Mouse (Mus musculus) heart, embryonic 14.5 days (tissue): ENCODE data around the gene Pigr. TPM values are rescaled to one million over a fixed set of nuclear protein-coding genes. Genes with fewer than 3 reads are reported as not detected.
A peak's percentile ranks its signal among the peaks of the same experiment; 100 is the strongest.

Source experiments
- ATAC-seq: fragments of 200-750 bp; cut with Nextera tagmentation; 2 replicates; pipeline ENCODE4 v1.8.0; 2017; ENCODE audit warnings: low read depth, moderate TSS enrichment; ENCODE audit not compliant: insufficient number of reproducible peaks, insufficient read depth, low FRiP score
- H3K27ac ChIP-seq, 2 experiments: fragments of 200-500 bp in 1 of 2; fragments of 300-500 bp in 1 of 2; sonication (generic) in 1 of 2; replicated peaks in 1 of 2; 2 replicates each; pipeline ENCODE4 v1.5.1; 2012 to 2014; ENCODE audit warnings: low read depth in 2 of 2, low read length in 2 of 2, control low read depth in 1 of 2, mild to moderate bottlenecking in 1 of 2, mixed read lengths in 1 of 2; ENCODE audit not compliant: control insufficient read depth in 1 of 2, insufficient read depth in 1 of 2
- H3K27me3 ChIP-seq: fragments of 300-500 bp; sonication (generic); 2 replicates; pipeline ENCODE4 v1.6.1; 2014; ENCODE audit warnings: mild to moderate bottlenecking, low read length, control low read depth; ENCODE audit not compliant: control insufficient read depth, insufficient read depth
- H3K36me3 ChIP-seq: fragments of 300-500 bp; sonication (generic); 2 replicates; pipeline ENCODE4 v1.6.1; 2014; ENCODE audit warnings: mild to moderate bottlenecking, control low read depth, low read length, mixed read lengths; ENCODE audit not compliant: control insufficient read depth, insufficient read depth
- H3K4me1 ChIP-seq, 2 experiments: fragments of 200-500 bp in 1 of 2; fragments of 300-500 bp in 1 of 2; sonication (generic) in 1 of 2; 2 replicates each; pipeline ENCODE4 v1.6.1; 2012 to 2014; ENCODE audit warnings: low read length in 2 of 2, control low read depth in 1 of 2, mixed read lengths in 1 of 2; ENCODE audit not compliant: control insufficient read depth in 2 of 2, insufficient read depth in 2 of 2
- H3K4me2 ChIP-seq: fragments of 300-500 bp; sonication (generic); 2 replicates; pipeline ENCODE4 v1.6.1; 2014; ENCODE audit warnings: mild to moderate bottlenecking, low read length
- H3K4me3 ChIP-seq, 2 experiments: fragments of 200-500 bp in 1 of 2; fragments of 300-500 bp in 1 of 2; sonication (generic) in 1 of 2; 2 replicates each; pipeline ENCODE4 v1.5.1; 2012 to 2014; ENCODE audit warnings: low read length in 2 of 2, mild to moderate bottlenecking in 2 of 2, control low read depth in 1 of 2, low read depth in 1 of 2, moderate library complexity in 1 of 2; ENCODE audit not compliant: control insufficient read depth in 1 of 2, insufficient read depth in 1 of 2
- H3K9ac ChIP-seq: fragments of 300-500 bp; sonication (generic); 2 replicates; pipeline ENCODE4 v1.6.1; 2014; ENCODE audit warnings: mild to moderate bottlenecking, low read length
- H3K9me3 ChIP-seq: fragments of 300-500 bp; sonication (generic); 2 replicates; pipeline ENCODE4 v1.6.1; 2016; ENCODE audit warnings: low read length, control low read depth; ENCODE audit not compliant: control insufficient read depth
- WGBS: fragments of 180-500 bp; shearing (Covaris S2); extraction: QIAGEN DNeasy Blood & Tissue Kit; methylation state at CpG from one replicate; pipeline ENCODE4 v1.1.7; 2014; 5-methylcytosine and 5-hydroxymethylcytosine counted together
- polyA plus RNA-seq: library from polyadenylated mRNA; unstranded; fragments of >200 nt; fragmentation: Nextera tagmentation; extraction: Ambion mirVana; gene quantifications from 2 replicates; pipeline ENCODE4 v1.2.1, GENCODE M21; 2014

Gene Pigr
- polyA plus RNA-seq, 1 experiment from 2014 or later: 0.05 TPM

DNA sequence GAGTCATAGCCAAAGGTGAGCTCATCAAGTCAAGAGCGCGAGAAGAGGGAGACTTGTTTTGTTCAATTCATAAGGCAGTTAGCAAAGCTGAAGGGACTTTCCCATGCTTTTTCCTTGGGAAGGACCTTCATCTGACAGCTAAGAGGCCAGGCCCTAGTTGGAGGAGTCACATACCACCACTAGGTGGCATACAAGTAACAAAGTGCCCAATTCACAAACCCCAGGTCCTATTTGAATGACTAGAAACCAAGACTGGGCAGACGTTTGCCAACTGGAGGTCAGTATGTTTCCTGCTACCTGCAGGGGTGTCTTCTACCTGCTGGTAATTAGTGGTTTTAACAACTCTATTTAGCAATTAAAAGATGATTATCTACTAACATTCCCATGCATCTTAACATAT lies 48.7 kb downstream of the Pigr start:
- peaks cover 2 to 7% of the 10 kb centered on the region in 2 experiments; a peak in 3 of 4 replicates for H3K4me1 ChIP-seq
- H3K9me3 ChIP-seq: no peaks in the 10 kb centered on the region
- H3K36me3 ChIP-seq: no peaks in the 10 kb centered on the region
- H3K4me2 ChIP-seq: no peak overlapping the region
- H3K9ac ChIP-seq: no peak overlapping the region
- H3K4me3 ChIP-seq: no peak overlapping the region
- peaks cover 22% of the 10 kb centered on the region for H3K27me3 ChIP-seq
- no peak overlapping the region for H3K27ac ChIP-seq
- 30% methylated on average over 3 of the region's 3 CpGs for WGBS
- ATAC-seq: no peak

DNA sequence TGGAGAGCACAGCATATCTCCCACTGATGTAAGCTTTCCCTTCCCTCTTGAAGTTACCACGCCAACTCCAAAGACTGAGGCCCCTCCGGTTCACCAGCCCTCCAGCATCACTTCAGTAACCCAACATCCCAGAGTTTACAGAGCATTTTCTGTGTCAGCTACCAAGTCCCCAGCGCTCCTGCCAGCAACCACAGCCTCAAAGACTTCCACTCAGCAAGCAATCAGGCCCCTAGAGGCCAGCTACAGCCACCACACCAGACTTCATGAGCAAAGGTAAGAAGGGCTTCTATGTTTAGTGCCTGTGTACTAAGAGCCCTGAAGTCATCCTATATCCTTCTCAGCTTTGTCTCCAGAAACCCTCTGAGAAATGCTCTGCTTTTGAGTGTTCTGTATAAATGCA lies 49.4 kb downstream of the Pigr start:
- Histone ChIP-seq H3K27ac (no peak overlapping the region), H3K4me3 (no peak overlapping the region), H3K27me3 (peaks cover 25% of the 10 kb centered on the region), H3K36me3 (no peaks in the 10 kb centered on the region), H3K4me1 (peaks cover 2 to 7% of the 10 kb centered on the region in 2 experiments; a peak in 3 of 4 replicates), H3K9me3 (no peaks in the 10 kb centered on the region), H3K4me2 (no peak overlapping the region), H3K9ac (no peak overlapping the region)
- 62% methylated on average over 3 of the region's 3 CpGs for WGBS
- no peak for ATAC-seq

- Histone ChIP-seq H3K9me3 (no peaks in the 10 kb centered on the region), H3K4me2 (no peak overlapping the region), H3K27me3 (peaks cover 25% of the 10 kb centered on the region), H3K9ac (no peak overlapping the region), H3K4me1 (peaks cover 2 to 7% of the 10 kb centered on the region in 2 experiments; a peak in 3 of 4 replicates), H3K4me3 (no peak overlapping the region), H3K36me3 (no peaks in the 10 kb centered on the region), H3K27ac (no peak overlapping the region)
- ATAC-seq: no peak
- WGBS: 10% methylated on average over 3 of the region's 3 CpGs
Measured at GRCm38 (mm10) chr1:130876931-130877509, 50.5 kb downstream of the Pigr start.

- Histone ChIP-seq H3K9ac (peak overlapping the region; percentile 39), H3K27me3 (peaks cover 28% of the 10 kb centered on the region), H3K4me3 (peak overlapping the region; percentile 36 to 45), H3K4me2 (peak overlapping the region; percentile 70), H3K9me3 (no peaks in the 10 kb centered on the region), H3K27ac (no peak overlapping the region), H3K36me3 (no peaks in the 10 kb centered on the region), H3K4me1 (peaks cover 2 to 7% of the 10 kb centered on the region in 2 experiments; a peak in 3 of 4 replicates)
- ATAC-seq: no peak
- 1% methylated on average over 43 of the region's 43 CpGs for WGBS
Measured at GRCm38 (mm10) chr1:130877889-130878614, 51.6 kb downstream of the Pigr start.

DNA sequence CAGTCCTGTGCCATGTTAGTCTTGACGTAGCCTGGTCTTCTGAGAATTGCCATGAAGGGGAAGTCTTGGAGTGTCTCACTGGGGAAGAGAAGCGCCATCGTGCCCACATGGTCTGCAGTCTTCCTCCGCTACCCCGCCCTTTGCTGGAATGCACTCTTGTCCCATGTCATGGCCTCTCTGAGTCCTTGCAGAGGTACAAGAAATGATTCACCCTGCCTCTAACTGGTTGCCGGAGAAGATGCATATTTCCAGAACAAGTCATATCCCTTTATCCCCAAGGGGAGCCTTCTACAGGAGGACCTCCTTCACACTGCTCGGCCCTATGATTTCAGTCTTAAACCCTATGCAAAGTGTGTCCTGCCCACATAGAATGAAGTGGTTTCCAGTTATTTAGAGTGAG lies 53.4 kb downstream of the Pigr start:
- Histone ChIP-seq H3K4me2 (no peak overlapping the region), H3K4me1 (peaks cover 2 to 7% of the 10 kb centered on the region in 2 experiments; a peak in 3 of 4 replicates), H3K27me3 (peaks cover 28% of the 10 kb centered on the region), H3K27ac (no peak overlapping the region), H3K36me3 (no peaks in the 10 kb centered on the region), H3K9me3 (no peaks in the 10 kb centered on the region), H3K4me3 (no peak overlapping the region), H3K9ac (no peak overlapping the region)
- 86% methylated on average over 7 of the region's 7 CpGs for WGBS
- no peak for ATAC-seq

DNA sequence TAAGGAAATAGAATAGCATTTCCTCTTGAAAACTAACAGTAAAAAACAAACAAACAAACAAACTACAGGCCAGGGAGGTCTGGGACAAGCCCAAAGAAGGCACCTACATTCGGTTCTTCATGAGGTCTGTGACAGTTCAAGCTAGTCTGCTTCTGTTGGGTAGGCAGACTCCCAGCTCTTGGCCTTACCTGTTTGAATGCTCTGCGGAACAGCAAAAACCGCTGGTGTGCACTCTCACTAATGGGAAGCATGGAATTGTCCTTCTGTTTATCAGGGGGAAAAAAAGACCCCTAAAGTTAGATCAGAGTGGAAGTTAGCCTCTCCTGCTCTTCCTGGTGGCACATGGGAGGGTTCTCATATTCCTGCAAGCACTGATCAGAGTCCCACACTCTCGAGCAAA lies 56.7 kb downstream of the Pigr start:
- Histone ChIP-seq H3K9me3 (no peaks in the 10 kb centered on the region), H3K36me3 (no peaks in the 10 kb centered on the region), H3K4me2 (no peak overlapping the region), H3K4me1 (peaks cover 0 to 3% of the 10 kb centered on the region in 2 experiments; a peak in 2 of 4 replicates), H3K27ac (no peak overlapping the region), H3K9ac (no peak overlapping the region), H3K4me3 (no peak overlapping the region), H3K27me3 (peaks cover 26% of the 10 kb centered on the region)
- WGBS: 85% methylated on average over 4 of the region's 4 CpGs
- ATAC-seq: no peak

DNA sequence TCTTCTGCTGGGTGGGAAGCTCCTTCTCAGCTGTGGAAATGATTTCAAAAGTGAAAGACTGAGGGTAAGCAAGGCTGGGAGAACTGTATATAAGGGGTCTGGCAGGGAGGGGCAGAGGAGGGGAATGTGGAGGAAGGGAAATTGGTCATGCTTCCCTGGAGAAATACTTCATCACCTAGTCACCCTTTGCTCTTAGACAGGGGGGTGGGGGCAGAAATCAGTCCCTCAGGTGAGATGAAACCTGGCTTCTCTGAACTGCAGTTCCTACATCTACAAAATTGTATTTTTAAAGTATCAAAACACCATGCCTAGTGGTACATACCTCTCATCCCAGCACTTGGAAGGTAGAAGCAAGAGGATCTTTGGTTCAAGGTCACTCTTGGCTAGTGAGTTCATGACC lies 60.9 kb downstream of the Pigr start, which contains the start of gene Il24:
TSS of gene Il24 (minus strand) at position 101 of the 400 bp plus-strand sequence.
- Histone ChIP-seq H3K27me3 (peaks cover 9% of the 10 kb centered on the region; the same call in 1 of the 2 replicates), H3K36me3 (no peaks in the 10 kb centered on the region), H3K9me3 (no peaks in the 10 kb centered on the region), H3K4me2 (no peak within 1 kb of the TSS), H3K27ac (no peak within 1 kb of the TSS), H3K4me1 (no peaks in the 10 kb centered on the region), H3K4me3 (no peak within 1 kb of the TSS), H3K9ac (no peak within 1 kb of the TSS)
- ATAC-seq: no peak
